Mouse (Mus musculus): ENCODE measurements around the gene Eif4h. TPM values are rescaled to one million over a fixed set of nuclear protein-coding genes. Genes with fewer than 3 reads are reported as not detected.
"Not testable (repeated sequence)": the region's sequence is repeated elsewhere in the genome, so short reads cannot be mapped to it uniquely, and the experiment has no call there.

Eif4h gene
- total and polyA plus RNA-seq, 2 experiments from 2014 or later, result 304 to 489 TPM

DNA sequence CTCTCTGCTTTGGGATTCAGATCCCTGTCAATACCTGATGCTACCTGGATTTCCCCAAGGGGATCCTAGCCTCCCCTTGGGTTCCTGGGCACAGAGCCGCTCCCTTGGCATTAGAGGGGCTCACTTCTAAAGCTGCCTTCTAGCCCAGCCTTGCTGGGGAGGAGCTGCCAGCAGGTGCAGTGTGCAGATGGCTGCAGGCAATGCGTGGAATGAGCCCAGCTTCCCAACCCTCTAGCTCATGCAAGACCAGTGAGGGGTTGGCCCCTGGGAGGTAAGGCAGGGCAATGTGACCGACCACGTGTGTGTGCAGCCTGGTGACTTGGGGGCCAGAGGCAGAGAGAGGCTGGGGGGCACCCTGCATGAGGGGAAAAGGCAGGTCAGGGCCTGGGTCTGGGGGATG is 17.4 kb upstream of the Eif4h start:
- peaks cover 30% of the 10 kb centered on the region for H3K36me3 ChIP-seq (ENCODE audit: insufficient read depth, low read length)
- no peaks in the 10 kb centered on the region for H3K9me3 ChIP-seq (ENCODE audit: low read length)
- peak overlapping the region; percentile 15; the same call in 1 of the 2 replicates for H3K27ac ChIP-seq
- no peak for TF ChIP-seq CTCF (IDR thresholded peaks at IDR 0.05; ENCODE audit: low read depth)
- no peaks in the 10 kb centered on the region for H3K27me3 ChIP-seq (ENCODE audit: insufficient read depth, low read length)
- no peak overlapping the region for H3K9ac ChIP-seq (replicated peaks; ENCODE audit: low read length)
- H3K4me3 ChIP-seq (ENCODE audit: low read length), result no peak overlapping the region
- DNase-seq (ENCODE audit: low spot score), result no peak
- ATAC-seq, result no peak
- H3K4me1 ChIP-seq (ENCODE audit: insufficient read depth, low read length), result no peaks in the 10 kb centered on the region
- 67% methylated on average over 4 of the region's 4 CpGs for WGBS
- no peak overlapping the region for H3K4me2 ChIP-seq (ENCODE audit: low read depth, low read length)

DNA sequence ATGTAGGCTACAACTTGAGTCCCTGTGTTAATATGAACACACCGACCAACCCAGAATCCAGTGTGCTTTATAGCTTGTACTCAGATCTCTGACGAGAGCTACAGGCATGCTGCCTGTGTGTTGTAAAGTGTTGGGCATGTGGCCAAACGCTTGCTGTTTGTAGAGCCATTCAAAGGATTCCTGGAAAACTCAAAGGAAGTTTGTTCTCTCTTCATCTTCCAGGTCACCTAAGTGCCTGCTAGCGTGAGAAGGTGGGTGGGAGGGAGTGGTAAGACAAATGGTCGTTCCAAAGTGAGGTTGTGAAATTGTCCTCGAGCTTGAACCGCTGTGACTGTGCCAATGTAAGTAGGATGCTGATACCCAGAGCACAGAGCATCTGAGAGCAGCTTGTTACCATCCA is 12.7 kb upstream of the Eif4h start:
- H3K4me1 ChIP-seq (ENCODE audit: insufficient read depth, low read length), result no peaks in the 10 kb centered on the region
- no peak overlapping the region for H3K9ac ChIP-seq (replicated peaks; ENCODE audit: low read length)
- no peak overlapping the region for H3K4me3 ChIP-seq (ENCODE audit: low read length)
- H3K27me3 ChIP-seq (ENCODE audit: insufficient read depth, low read length), result no peaks in the 10 kb centered on the region
- H3K36me3 ChIP-seq (ENCODE audit: insufficient read depth, low read length), result peaks cover 7% of the 10 kb centered on the region; the same call in 1 of the 2 replicates
- peak; percentile 26 for DNase-seq (ENCODE audit: low spot score)
- WGBS, result 46% methylated on average over 7 of the region's 7 CpGs
- no peak for ATAC-seq
- no peak for TF ChIP-seq CTCF (IDR thresholded peaks at IDR 0.05; ENCODE audit: low read depth)
- H3K4me2 ChIP-seq (ENCODE audit: low read depth, low read length), result no peak overlapping the region
- H3K9me3 ChIP-seq (ENCODE audit: low read length), result no peaks in the 10 kb centered on the region
- H3K27ac ChIP-seq, result no peak overlapping the region

DNA sequence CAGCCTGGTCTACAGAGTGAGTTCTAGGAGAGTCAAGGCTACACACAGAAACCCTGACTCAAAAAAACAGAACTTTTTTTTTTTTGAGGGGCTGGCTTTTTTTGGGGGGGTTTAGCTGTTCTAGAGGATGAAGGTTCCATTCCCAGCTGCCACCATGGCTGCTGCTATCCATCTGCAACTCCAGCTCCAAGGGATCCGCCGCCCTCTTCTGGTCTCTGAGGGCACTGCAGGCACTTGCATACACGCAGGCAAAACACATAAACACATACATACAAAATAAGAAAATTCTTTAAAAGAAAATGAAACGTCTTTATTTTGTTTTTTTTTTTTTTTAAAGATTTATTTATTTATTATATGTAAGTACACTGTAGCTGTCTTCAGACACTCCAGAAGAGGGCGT is 11.6 kb upstream of the Eif4h start:
- H3K9me3 ChIP-seq (ENCODE audit: low read length), result no peaks in the 10 kb centered on the region
- peak; percentile 53 for DNase-seq (ENCODE audit: low spot score)

DNA sequence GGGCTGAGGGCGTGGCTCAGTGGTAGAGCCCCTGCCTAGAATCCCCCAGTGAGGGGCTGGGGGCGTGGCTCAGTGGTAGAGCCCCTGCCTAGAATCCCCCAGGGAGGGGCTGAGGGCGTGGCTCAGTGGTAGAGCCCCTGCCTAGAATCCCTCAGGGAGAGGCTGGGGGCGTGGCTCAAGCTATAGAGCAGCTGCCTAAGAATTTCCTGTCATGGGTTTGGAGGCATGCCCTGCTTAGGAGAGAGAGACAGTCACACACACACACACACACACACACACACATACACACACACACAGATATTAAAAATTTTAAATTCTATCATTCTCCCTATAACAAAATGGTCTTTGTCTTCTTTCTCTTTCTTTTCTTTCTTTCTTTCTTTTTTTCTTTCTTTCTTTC is 9.7 kb upstream of the Eif4h start:
- H3K27me3 ChIP-seq (ENCODE audit: insufficient read depth, low read length); H3K9me3 ChIP-seq (ENCODE audit: low read length); H3K4me3 ChIP-seq (ENCODE audit: low read length); ATAC-seq; H3K4me1 ChIP-seq (ENCODE audit: insufficient read depth, low read length); H3K36me3 ChIP-seq (ENCODE audit: insufficient read depth, low read length); H3K27ac ChIP-seq; H3K9ac ChIP-seq (replicated peaks; ENCODE audit: low read length); H3K4me2 ChIP-seq (ENCODE audit: low read depth, low read length); DNase-seq (ENCODE audit: low spot score): not testable (repeated sequence)
- 86% methylated on average over 1 of the region's 4 CpGs for WGBS

More for the DNA sequence above, 11.6 kb upstream of the Eif4h start:
- Histone ChIP-seq H3K36me3 (ENCODE audit: insufficient read depth, low read length) (no peaks in the 10 kb centered on the region), H3K4me1 (ENCODE audit: insufficient read depth, low read length) (no peaks in the 10 kb centered on the region), H3K9ac (replicated peaks; ENCODE audit: low read length) (no peak overlapping the region), H3K4me2 (ENCODE audit: low read depth, low read length) (no peak overlapping the region), H3K27ac (no peak overlapping the region), H3K4me3 (ENCODE audit: low read length) (no peak overlapping the region), H3K27me3 (ENCODE audit: insufficient read depth, low read length) (no peaks in the 10 kb centered on the region)
- peak; percentile 63 for TF ChIP-seq CTCF (IDR thresholded peaks at IDR 0.05; ENCODE audit: low read depth)
- 51% methylated on average over 4 of the region's 5 CpGs for WGBS
- ATAC-seq, result no peak

DNA sequence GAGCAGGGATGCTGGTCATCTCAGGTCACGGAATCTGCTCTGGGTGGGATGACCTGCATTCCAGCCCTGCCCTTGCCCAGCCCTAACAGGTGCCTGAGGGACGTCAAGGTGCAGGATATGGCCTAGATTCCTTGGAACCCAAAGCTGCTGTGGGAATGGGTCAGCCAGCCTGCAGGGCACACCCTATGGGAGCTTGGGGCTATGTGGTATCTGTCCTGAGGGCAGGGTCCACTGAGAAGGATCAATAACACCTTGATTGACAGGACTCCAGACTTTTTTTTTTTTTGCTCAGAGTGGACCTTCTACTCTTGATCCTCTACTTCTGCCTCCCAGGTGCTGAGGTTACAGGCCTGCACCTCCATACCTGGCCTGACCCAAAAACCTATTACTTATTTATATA is 8.1 kb upstream of the Eif4h start:
- Histone ChIP-seq H3K4me2 (ENCODE audit: low read depth, low read length) (no peak overlapping the region), H3K27me3 (ENCODE audit: insufficient read depth, low read length) (no peaks in the 10 kb centered on the region), H3K4me1 (ENCODE audit: insufficient read depth, low read length) (no peaks in the 10 kb centered on the region), H3K27ac (no peak overlapping the region), H3K9ac (replicated peaks; ENCODE audit: low read length) (no peak overlapping the region), H3K9me3 (ENCODE audit: low read length) (no peaks in the 10 kb centered on the region), H3K36me3 (ENCODE audit: insufficient read depth, low read length) (no peaks in the 10 kb centered on the region), H3K4me3 (ENCODE audit: low read length) (no peak overlapping the region)
- WGBS, result 83% methylated on average over 2 of the region's 2 CpGs
- ATAC-seq (no peak), DNase-seq (ENCODE audit: low spot score) (no peak)
- no peak for TF ChIP-seq CTCF (IDR thresholded peaks at IDR 0.05; ENCODE audit: low read depth)

DNA sequence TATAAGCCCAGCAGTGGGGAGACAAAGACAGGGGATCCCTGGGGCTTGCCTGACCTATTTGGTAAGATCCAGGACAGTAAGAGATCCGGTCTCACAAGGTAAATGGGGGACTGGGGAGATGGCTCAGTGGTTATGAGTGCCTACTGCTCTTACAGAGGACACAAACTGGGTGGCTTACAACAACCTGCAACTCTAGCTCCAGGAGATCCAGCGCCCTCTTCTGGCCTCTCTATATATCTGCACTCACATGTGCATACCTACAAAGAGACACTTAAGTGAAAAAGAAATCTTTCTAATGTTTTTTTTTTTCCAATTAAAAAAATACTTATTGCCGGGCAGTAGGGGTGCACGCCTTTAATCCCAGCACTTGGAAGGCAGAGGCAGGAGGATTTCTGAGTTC is 7.2 kb upstream of the Eif4h start:
- no peak overlapping the region for H3K4me3 ChIP-seq (ENCODE audit: low read length)
- H3K4me1 ChIP-seq (ENCODE audit: insufficient read depth, low read length), result no peaks in the 10 kb centered on the region
- no peaks in the 10 kb centered on the region for H3K36me3 ChIP-seq (ENCODE audit: insufficient read depth, low read length)
- H3K9ac ChIP-seq (replicated peaks; ENCODE audit: low read length), result no peak overlapping the region
- no peak for TF ChIP-seq CTCF (IDR thresholded peaks at IDR 0.05; ENCODE audit: low read depth)
- WGBS, result 73% methylated on average over 4 of the region's 4 CpGs
- no peaks in the 10 kb centered on the region for H3K27me3 ChIP-seq (ENCODE audit: insufficient read depth, low read length)
- H3K27ac ChIP-seq, result no peak overlapping the region
- no peak overlapping the region for H3K4me2 ChIP-seq (ENCODE audit: low read depth, low read length)
- no peaks in the 10 kb centered on the region for H3K9me3 ChIP-seq (ENCODE audit: low read length)
- ATAC-seq, result no peak
- DNase-seq (ENCODE audit: low spot score), result no peak

DNA sequence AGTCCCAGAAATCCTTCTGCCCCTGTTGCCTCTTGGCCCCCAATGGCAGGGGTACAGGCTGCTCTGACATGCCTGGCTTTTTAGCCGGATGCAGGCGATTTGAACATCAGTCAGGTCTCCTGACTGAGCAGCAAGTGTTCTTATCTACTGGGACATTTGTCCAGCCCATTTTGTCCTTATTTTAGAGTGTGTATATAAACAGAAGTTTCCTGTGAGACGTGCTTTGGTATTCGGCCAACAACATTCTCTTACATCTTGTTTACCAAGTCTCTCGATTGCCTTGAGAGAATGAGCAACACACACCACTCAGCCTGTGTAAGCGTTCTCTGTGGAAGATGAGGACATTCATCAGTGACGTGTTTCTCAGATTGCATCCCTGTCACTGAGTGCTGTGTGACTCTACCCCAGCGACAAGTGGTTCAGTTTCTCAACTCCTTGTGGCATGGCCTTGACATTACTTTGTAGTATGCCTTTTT is 5.4 kb upstream of the Eif4h start:
- TF ChIP-seq CTCF (IDR thresholded peaks at IDR 0.05; ENCODE audit: low read depth), result no peak
- no peak overlapping the region for H3K4me2 ChIP-seq (ENCODE audit: low read depth, low read length)
- H3K9ac ChIP-seq (replicated peaks; ENCODE audit: low read length), result no peak overlapping the region
- no peaks in the 10 kb centered on the region for H3K36me3 ChIP-seq (ENCODE audit: insufficient read depth, low read length)
- ATAC-seq (no peak), DNase-seq (ENCODE audit: low spot score) (no peak)
- no peaks in the 10 kb centered on the region for H3K4me1 ChIP-seq (ENCODE audit: insufficient read depth, low read length)
- no peak overlapping the region for H3K4me3 ChIP-seq (ENCODE audit: low read length)
- H3K27me3 ChIP-seq (ENCODE audit: insufficient read depth, low read length), result no peaks in the 10 kb centered on the region
- H3K27ac ChIP-seq, result peak overlapping the region; percentile 38; the same call in 1 of the 2 replicates
- no peaks in the 10 kb centered on the region for H3K9me3 ChIP-seq (ENCODE audit: low read length)
- WGBS, result 71% methylated on average over 8 of the region's 8 CpGs

Measured in hindbrain, postnatal 0 days (tissue).